Mouse (Mus musculus): ENCODE results near the gene Clic4. TPM values are rescaled to one million over a fixed set of nuclear protein-coding genes. Genes with fewer than 3 reads are reported as not detected.

Gene Clic4
- polyA plus RNA-seq, 1 experiment from 2014 or later: 49.2 TPM

DNA sequence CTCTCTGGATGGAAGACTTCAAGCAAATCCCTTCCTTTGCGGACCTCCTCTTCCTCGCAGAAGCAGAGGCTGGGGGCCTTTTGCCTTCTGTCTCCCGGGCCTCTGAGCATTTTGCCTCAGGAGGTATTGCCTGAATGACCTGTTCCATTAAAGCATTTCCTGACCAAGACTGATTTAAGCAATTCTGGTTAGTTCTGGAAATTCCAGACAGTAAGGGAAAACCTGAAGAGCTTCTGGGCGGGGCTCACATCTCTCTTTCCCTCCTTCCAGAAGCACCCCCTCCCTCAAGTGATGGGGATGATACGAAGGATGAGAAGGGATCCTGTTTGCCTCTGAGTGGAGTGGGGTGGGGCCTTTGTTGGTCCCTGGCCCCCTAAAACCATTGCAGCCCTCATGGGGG is 37.1 kb upstream of the Clic4 start:
- WGBS: 64% methylated on average over 5 of the region's 5 CpGs
- no peaks in the 10 kb centered on the region for H3K4me1 ChIP-seq (ENCODE audit: control insufficient read depth, insufficient read depth, low read length)
- no peaks in the 10 kb centered on the region for H3K27me3 ChIP-seq (ENCODE audit: control insufficient read depth, insufficient read depth, low read depth, low read length)
- H3K27ac ChIP-seq (ENCODE audit: low read length): no peak overlapping the region
- no peaks in the 10 kb centered on the region for H3K9me3 ChIP-seq (replicated peaks; ENCODE audit: control insufficient read depth, low read length, poor library complexity, severe bottlenecking)
- H3K9ac ChIP-seq (ENCODE audit: low read depth, low read length): no peak overlapping the region
- H3K36me3 ChIP-seq (ENCODE audit: control insufficient read depth, insufficient read depth, low read length): peaks cover under 1% of the 10 kb centered on the region; the same call in 1 of the 2 replicates
- ATAC-seq: no peak
- H3K4me3 ChIP-seq (ENCODE audit: low read depth, low read length): no peak overlapping the region
- H3K4me2 ChIP-seq (ENCODE audit: low read length): no peak overlapping the region

DNA sequence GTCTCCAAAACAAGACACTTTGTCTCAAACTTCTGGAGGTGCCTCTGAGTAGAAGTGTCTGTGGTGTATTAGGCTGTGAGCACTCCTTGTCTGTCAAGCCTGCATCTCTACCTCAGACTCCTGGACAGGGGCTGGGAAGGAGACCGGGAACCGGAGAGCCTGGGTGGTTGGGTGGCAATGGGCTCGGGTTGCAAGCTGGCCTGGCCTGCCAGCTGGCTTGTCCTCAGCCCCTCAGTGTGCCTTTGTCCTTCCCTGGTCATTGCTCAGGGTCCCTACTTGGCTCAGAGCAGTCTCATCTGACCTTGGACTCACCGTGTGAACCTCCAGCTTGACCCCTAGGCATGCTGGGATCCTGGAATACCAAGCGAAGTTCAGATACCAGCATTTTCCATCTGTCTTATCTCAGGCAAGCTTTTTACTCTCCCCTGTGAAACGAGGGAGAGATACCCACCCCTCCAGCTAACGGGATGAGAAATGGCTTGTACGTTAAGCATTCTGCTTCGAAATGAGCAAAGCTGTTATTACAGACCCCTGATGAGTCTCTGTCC is 36.6 kb upstream of the Clic4 start:
- 64% methylated on average over 8 of the region's 9 CpGs for WGBS
- no peak overlapping the region for H3K27ac ChIP-seq (ENCODE audit: low read length)
- H3K4me1 ChIP-seq (ENCODE audit: control insufficient read depth, insufficient read depth, low read length): no peaks in the 10 kb centered on the region
- ATAC-seq: no peak
- H3K9ac ChIP-seq (ENCODE audit: low read depth, low read length): no peak overlapping the region
- no peak overlapping the region for H3K4me2 ChIP-seq (ENCODE audit: low read length)
- no peaks in the 10 kb centered on the region for H3K27me3 ChIP-seq (ENCODE audit: control insufficient read depth, insufficient read depth, low read depth, low read length)
- no peak overlapping the region for H3K4me3 ChIP-seq (ENCODE audit: low read depth, low read length)
- H3K36me3 ChIP-seq (ENCODE audit: control insufficient read depth, insufficient read depth, low read length): no peaks in the 10 kb centered on the region
- no peaks in the 10 kb centered on the region for H3K9me3 ChIP-seq (replicated peaks; ENCODE audit: control insufficient read depth, low read length, poor library complexity, severe bottlenecking)

DNA sequence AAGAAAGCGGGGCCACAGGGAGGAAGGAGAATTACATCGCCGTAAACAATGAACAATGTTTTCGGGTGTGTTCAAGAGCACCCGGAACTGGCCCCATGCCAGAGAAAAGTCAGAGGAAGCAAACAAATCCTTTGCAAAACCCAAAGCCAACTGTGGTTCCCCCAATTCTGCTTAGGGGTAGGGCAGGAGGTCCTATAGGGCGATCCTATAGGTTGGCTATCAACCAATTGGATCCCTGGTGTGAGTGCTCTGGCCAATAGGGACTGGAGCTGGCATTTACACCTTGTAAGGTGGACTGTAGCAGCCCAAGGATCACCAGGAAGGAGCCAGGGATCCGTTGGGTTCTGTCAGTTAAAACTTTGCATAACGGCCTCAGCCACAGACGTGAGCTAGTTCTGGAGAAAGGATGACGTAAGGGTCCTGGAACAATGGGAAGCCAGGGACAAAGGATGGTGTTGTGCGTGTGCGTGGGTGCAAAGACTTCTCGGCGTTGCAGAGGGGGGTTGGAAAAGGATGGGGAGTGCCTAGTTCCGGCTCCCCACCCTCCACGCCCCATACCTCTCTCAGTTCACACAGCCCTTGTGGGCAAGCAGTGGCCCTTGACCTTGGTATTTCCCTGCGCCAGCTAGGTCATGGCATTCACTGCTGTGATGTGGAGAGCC is 34.5 kb upstream of the Clic4 start:
- H3K9me3 ChIP-seq (replicated peaks; ENCODE audit: control insufficient read depth, low read length, poor library complexity, severe bottlenecking): no peaks in the 10 kb centered on the region
- WGBS: 39% methylated on average over 17 of the region's 17 CpGs
- H3K27me3 ChIP-seq (ENCODE audit: control insufficient read depth, insufficient read depth, low read depth, low read length): no peaks in the 10 kb centered on the region
- no peak overlapping the region for H3K4me2 ChIP-seq (ENCODE audit: low read length)
- ATAC-seq: no peak
- no peak overlapping the region for H3K9ac ChIP-seq (ENCODE audit: low read depth, low read length)
- no peaks in the 10 kb centered on the region for H3K4me1 ChIP-seq (ENCODE audit: control insufficient read depth, insufficient read depth, low read length)
- no peak overlapping the region for H3K4me3 ChIP-seq (ENCODE audit: low read depth, low read length)
- no peaks in the 10 kb centered on the region for H3K36me3 ChIP-seq (ENCODE audit: control insufficient read depth, insufficient read depth, low read length)
- H3K27ac ChIP-seq (ENCODE audit: low read length): no peak overlapping the region

DNA sequence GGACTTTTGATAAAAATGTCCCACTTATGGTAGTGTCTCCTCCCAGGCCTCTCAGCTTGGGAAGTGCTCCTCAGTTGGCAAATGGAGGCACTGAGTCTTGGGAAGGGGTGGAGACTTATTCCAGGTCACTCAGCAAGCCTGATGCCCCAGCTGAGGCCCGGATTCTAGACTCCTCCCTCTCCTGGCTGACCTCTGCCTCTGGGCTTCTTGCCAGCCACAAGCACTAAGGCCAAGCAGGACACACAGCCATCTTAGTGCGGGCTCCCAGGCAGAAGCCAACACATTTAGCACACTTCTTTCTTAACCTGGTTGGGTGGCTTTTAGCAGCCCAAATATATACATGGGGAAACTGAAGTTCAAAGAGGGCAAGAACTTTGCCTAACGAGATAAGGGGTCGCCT is 33.9 kb upstream of the Clic4 start:
- H3K36me3 ChIP-seq (ENCODE audit: control insufficient read depth, insufficient read depth, low read length): no peaks in the 10 kb centered on the region
- no peak overlapping the region for H3K9ac ChIP-seq (ENCODE audit: low read depth, low read length)
- 61% methylated on average over 4 of the region's 4 CpGs for WGBS
- H3K4me3 ChIP-seq (ENCODE audit: low read depth, low read length): no peak overlapping the region
- H3K4me2 ChIP-seq (ENCODE audit: low read length): no peak overlapping the region
- H3K4me1 ChIP-seq (ENCODE audit: control insufficient read depth, insufficient read depth, low read length): no peaks in the 10 kb centered on the region
- H3K27me3 ChIP-seq (ENCODE audit: control insufficient read depth, insufficient read depth, low read depth, low read length): no peaks in the 10 kb centered on the region
- H3K9me3 ChIP-seq (replicated peaks; ENCODE audit: control insufficient read depth, low read length, poor library complexity, severe bottlenecking): no peaks in the 10 kb centered on the region
- no peak for ATAC-seq
- H3K27ac ChIP-seq (ENCODE audit: low read length): no peak overlapping the region

DNA sequence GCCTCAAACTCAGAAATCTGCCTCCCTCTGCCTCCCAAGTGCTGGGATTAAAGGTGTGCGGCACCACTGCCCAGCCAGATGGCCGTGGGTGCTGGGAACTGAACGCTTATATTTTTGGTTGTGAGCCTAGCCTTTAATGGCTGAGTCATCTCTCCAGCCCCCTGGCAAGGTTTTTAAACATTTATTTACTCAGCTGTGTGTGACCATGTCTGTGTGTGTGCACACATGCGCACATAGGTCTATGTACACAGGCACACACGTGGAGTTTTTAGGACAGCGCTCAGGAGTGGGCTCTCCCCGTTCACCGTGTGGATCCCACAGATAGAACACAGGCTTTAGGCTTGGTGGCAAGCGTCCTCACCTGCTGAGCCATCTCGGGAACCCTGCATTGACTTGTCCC is 29.6 kb upstream of the Clic4 start:
- Histone ChIP-seq H3K4me3 (ENCODE audit: low read depth, low read length) (no peak overlapping the region), H3K9ac (ENCODE audit: low read depth, low read length) (no peak overlapping the region), H3K27me3 (ENCODE audit: control insufficient read depth, insufficient read depth, low read depth, low read length) (no peaks in the 10 kb centered on the region), H3K4me1 (ENCODE audit: control insufficient read depth, insufficient read depth, low read length) (no peaks in the 10 kb centered on the region), H3K9me3 (replicated peaks; ENCODE audit: control insufficient read depth, low read length, poor library complexity, severe bottlenecking) (no peaks in the 10 kb centered on the region), H3K4me2 (ENCODE audit: low read length) (no peak overlapping the region), H3K27ac (ENCODE audit: low read length) (no peak overlapping the region), H3K36me3 (ENCODE audit: control insufficient read depth, insufficient read depth, low read length) (no peaks in the 10 kb centered on the region)
- no peak for ATAC-seq
- WGBS: 89% methylated on average over 10 of the region's 10 CpGs

DNA sequence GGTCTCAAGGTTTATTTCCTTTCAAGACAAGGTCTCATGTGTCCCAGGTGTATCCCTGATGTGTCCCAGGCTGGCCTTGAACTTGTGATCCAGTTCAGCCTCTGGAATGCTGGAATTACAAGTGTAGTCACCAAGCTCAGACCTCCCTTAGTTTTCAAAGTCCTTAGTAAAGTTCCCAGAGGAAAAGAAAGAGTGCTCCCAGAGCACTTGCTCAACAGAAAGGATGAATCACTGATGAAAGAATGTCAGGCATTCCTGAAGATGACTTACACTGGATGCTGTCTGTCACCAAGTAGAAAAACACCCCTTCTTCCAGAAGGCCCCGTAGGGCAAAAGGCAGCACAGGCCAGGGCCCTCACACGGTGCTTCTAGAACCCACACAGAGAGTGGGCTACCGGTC is 28.6 kb upstream of the Clic4 start:
- no peak for ATAC-seq
- 77% methylated on average over 3 of the region's 3 CpGs for WGBS
- H3K9ac ChIP-seq (ENCODE audit: low read depth, low read length): no peak overlapping the region
- H3K4me3 ChIP-seq (ENCODE audit: low read depth, low read length): no peak overlapping the region
- H3K27me3 ChIP-seq (ENCODE audit: control insufficient read depth, insufficient read depth, low read depth, low read length): no peaks in the 10 kb centered on the region
- H3K4me2 ChIP-seq (ENCODE audit: low read length): no peak overlapping the region
- H3K9me3 ChIP-seq (replicated peaks; ENCODE audit: control insufficient read depth, low read length, poor library complexity, severe bottlenecking): no peaks in the 10 kb centered on the region
- no peaks in the 10 kb centered on the region for H3K4me1 ChIP-seq (ENCODE audit: control insufficient read depth, insufficient read depth, low read length)
- H3K27ac ChIP-seq (ENCODE audit: low read length): no peak overlapping the region
- H3K36me3 ChIP-seq (ENCODE audit: control insufficient read depth, insufficient read depth, low read length): no peaks in the 10 kb centered on the region

DNA sequence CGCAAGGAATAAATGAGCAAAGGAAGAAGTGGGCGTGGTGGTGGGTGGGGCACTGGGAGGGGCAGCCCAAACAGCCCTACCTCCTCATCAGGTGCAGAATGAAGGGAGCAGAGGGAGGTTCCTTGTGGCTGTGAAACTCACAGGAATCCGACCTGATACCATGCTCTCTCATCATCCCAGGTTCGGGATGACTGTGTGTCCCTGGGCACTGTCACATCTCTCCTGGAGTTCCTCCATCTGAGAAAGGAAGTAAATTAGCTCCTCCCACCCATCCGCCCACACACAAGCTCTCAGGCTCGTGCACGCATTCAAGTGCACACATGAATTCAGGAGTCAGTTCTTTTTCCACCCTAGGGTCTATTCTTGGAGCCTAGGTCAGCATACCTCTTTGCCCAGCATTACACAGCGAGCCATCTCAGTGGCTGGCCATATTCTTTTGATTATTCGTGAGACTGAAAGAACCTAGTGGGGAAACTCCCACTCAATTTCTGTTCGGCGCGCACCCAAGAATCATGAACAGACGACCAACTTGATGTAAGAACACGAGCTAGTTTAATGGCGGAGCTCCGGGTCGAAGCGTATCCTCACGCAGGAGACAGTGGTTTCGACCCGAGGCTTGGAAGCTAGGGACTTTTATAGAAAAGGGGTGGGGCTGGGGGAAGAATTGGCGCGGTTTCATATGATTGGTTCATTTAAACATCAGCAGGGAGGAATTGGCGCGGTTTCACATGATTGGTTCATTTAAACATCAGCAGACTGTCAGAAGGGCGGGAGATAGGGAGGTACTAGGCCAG is 27.8 kb upstream of the Clic4 start:
- no peak overlapping the region for H3K4me3 ChIP-seq (ENCODE audit: low read depth, low read length)
- no peak overlapping the region for H3K4me2 ChIP-seq (ENCODE audit: low read length)
- no peaks in the 10 kb centered on the region for H3K36me3 ChIP-seq (ENCODE audit: control insufficient read depth, insufficient read depth, low read length)
- no peak for ATAC-seq
- H3K4me1 ChIP-seq (ENCODE audit: control insufficient read depth, insufficient read depth, low read length): no peaks in the 10 kb centered on the region
- WGBS: 93% methylated on average over 26 of the region's 26 CpGs
- no peak overlapping the region for H3K27ac ChIP-seq (ENCODE audit: low read length)
- no peaks in the 10 kb centered on the region for H3K9me3 ChIP-seq (replicated peaks; ENCODE audit: control insufficient read depth, low read length, poor library complexity, severe bottlenecking)
- no peaks in the 10 kb centered on the region for H3K27me3 ChIP-seq (ENCODE audit: control insufficient read depth, insufficient read depth, low read depth, low read length)
- H3K9ac ChIP-seq (ENCODE audit: low read depth, low read length): no peak overlapping the region

DNA sequence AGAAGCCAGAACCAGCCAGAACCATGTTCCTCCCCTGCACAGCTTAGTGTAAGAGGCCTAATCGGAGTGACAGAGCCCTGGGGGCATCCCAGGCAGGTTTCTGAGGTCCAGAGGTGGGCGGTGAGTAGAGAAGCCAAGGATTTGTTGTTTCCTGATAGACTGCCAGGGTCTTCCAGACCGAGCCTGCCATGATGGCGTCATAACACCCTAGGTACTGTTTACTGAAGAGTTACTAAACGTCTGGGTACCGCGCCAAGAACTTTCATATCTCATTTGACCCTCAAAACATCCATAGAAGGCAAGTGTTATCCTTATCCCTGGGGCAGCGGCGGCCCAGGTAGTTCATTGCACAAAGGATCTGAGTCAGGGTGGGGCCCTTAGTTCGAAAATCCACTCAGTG is 26.1 kb upstream of the Clic4 start:
- Histone ChIP-seq H3K9ac (ENCODE audit: low read depth, low read length) (no peak overlapping the region), H3K4me3 (ENCODE audit: low read depth, low read length) (no peak overlapping the region), H3K27me3 (ENCODE audit: control insufficient read depth, insufficient read depth, low read depth, low read length) (no peaks in the 10 kb centered on the region), H3K4me1 (ENCODE audit: control insufficient read depth, insufficient read depth, low read length) (no peaks in the 10 kb centered on the region), H3K27ac (ENCODE audit: low read length) (no peak overlapping the region), H3K36me3 (ENCODE audit: control insufficient read depth, insufficient read depth, low read length) (no peaks in the 10 kb centered on the region), H3K4me2 (ENCODE audit: low read length) (no peak overlapping the region), H3K9me3 (replicated peaks; ENCODE audit: control insufficient read depth, low read length, poor library complexity, severe bottlenecking) (no peaks in the 10 kb centered on the region)
- no peak for ATAC-seq
- 88% methylated on average over 10 of the region's 10 CpGs for WGBS

DNA sequence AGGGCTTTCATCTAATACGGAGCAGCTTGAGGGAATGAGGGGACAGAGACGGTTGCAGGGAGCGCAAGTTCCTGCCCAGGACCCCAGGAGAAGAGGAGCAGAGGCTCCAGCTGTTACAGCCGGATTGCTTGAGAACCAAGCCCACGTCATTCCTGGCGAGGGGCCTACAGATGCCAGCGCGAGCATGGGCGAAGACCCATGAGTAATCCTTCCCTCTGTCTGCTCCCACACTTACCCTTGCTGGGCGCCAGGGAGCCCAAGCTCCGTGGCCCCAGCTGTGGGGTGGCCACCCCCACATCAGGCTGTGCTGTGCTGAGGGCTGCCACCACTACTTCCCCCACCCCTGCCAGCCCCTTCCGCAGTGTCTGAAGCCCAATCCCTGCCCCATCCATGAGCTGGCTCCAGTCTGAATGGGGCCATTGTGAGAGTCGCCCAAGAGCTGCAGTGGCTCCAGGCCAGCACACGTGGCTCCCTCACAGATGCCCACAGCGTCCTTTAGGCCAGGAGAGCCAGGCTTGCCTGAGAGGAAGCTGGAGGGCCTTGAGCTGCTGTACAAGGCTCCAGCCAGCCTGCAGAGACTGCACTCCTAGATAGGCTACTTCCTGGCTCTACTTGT is 25.4 kb upstream of the Clic4 start:
- no peak overlapping the region for H3K4me3 ChIP-seq (ENCODE audit: low read depth, low read length)
- H3K9me3 ChIP-seq (replicated peaks; ENCODE audit: control insufficient read depth, low read length, poor library complexity, severe bottlenecking): no peaks in the 10 kb centered on the region
- H3K4me2 ChIP-seq (ENCODE audit: low read length): no peak overlapping the region
- H3K9ac ChIP-seq (ENCODE audit: low read depth, low read length): no peak overlapping the region
- 56% methylated on average over 15 of the region's 15 CpGs for WGBS
- peak; percentile 82 for ATAC-seq
- no peaks in the 10 kb centered on the region for H3K36me3 ChIP-seq (ENCODE audit: control insufficient read depth, insufficient read depth, low read length)
- H3K27me3 ChIP-seq (ENCODE audit: control insufficient read depth, insufficient read depth, low read depth, low read length): no peaks in the 10 kb centered on the region
- H3K4me1 ChIP-seq (ENCODE audit: control insufficient read depth, insufficient read depth, low read length): no peaks in the 10 kb centered on the region
- no peak overlapping the region for H3K27ac ChIP-seq (ENCODE audit: low read length)
